Mouse (Mus musculus) skeletal muscle tissue, postnatal 0 days (tissue): Measurements from ENCODE around the gene Olfr284. TPM values are rescaled to one million over a fixed set of nuclear protein-coding genes. Genes with fewer than 3 reads are reported as not detected.

Experiments used
- polyA plus RNA-seq: library from polyadenylated mRNA; unstranded; fragments of >200 nt; fragmentation: Nextera tagmentation; extraction: Ambion mirVana; gene quantifications from 2 replicates; pipeline ENCODE4 v1.2.1, GENCODE M21; 2015

Gene Olfr284
- not detected in 2 replicates for polyA plus RNA-seq

DNA sequence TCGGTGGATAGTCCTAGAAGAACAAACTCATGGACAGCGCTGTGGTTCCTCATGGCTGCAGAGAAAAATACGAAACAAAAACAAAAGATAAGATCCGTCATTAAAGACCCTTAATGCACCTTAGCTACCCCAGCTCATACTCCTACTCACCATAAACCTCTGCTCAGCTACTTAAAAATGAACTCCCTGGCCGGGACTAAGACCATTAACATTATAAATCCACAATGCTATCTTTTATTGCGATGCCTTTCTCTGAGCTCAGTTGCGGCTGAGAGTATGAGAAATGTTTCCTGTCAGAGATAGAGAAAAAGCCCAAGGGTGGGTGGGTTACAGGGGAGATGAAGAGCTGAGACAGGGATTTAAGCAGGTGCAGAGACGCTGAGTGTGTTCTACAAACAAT lies at the start of gene Olfr284:
TSS of gene Olfr284 (minus strand) at position 101 of the 400 bp plus-strand sequence.

DNA sequence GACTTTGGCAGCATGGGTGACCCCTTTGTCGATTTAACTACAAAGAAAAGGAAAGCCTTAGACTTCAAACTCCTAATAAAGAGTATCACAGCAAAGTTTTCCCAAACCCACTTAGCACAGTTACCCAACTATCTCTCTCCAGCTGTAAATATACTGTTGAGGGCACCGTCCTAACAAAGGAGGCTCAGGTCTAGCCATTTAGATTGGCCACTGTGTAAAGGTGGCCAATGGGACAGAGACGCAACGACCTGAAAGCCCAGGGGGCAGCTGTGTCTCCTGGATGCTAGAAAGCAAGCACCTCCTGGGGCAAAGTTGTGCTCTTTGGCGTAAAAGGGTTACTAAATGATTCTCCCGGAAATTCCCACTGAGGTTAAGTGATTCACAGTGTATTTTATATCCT lies 40.1 kb upstream of the Olfr284 start, which contains the start of gene Olfr283:
TSS of gene Olfr283 (minus strand) at position 101 of the 400 bp plus-strand sequence.

DNA sequence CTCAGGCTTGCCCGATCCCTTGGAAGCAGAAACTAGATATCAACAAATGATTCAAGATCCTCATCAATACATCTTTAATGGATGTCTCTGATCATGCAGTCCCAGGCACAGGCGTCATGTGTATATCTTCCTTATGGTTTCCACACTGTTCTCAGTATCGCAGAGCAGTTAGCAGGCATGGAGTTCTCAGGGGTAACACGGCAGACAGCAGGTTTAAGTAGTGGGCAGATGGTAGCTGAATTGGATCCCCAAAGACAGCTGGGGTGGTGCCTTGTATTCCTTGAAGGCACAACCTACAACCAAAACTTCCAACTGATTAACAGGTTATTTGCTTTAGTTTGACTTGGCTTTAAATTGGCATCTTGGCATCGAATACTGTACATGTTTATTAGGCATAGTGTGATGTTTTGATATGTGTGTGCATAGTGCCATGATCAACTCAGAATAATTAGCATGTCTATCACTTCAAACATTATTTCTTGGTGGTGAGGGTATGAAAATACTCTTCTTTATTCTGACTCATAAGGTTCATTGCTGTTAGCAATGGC lies 23.5 kb downstream of the Olfr284 start, which contains the start of gene Olfr285:
TSS of gene Olfr285 (minus strand) at position 177 of the 548 bp plus-strand sequence.

DNA sequence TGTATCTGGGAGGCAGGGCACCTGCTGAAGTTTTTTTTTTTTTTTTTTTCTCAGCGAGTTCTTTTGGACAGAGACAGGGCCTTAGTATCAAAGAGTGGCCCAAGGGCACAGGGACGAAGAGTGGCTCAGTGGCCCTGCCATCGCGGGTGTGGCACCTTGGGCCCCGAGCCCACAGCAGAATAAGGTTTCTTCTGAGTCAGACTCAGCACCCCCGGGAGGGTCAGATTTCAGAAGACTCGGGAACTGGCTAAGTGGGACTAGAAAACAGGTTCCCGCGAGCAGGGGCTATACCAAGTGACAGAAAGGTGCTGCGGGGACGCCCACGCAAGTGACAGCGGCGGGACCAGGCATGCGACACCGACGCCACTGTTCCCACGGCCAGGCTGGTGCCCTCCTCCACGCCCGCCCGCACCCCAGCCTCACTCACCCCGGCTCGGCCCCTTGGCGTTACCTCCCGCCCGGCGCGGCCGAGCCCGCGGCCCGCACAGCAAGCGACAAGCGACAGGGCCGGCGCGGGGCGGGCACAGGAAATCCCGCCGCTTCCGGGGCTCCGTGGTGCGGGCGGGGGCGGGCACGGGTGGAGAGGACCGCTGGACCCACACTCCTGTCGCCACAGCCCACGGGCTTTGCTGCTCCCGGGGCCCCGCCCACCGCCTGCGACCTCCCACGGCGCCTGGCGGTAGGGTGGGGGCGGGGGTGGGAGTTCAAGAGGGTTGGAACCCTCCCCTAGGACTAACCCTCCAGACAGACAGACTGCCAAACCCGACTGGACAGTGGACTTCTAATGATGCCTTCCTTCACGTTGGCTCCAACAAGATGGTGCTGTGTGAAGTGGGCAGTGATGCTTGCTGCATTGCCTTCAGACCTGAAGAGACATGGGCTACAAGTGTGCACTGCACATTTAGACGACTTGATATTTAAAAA lies 44.9 kb downstream of the Olfr284 start, which contains the start of gene Zfp641:
TSS of gene Zfp641 (minus strand) at position 534 of the 924 bp plus-strand sequence.

Other genes with a start within 250 kb of the Olfr284 start
- 396 and 442 TPM in 2 replicates for gene Pfkm, start 248.4 kb downstream of the Olfr284 start, polyA plus RNA-seq
- gene Senp1, start 247.2 kb downstream of the Olfr284 start, polyA plus RNA-seq: 8.0 and 9.2 TPM in 2 replicates
- 189 and 195 TPM in 2 replicates for gene Asb8, start 175.4 kb downstream of the Olfr284 start, polyA plus RNA-seq
- gene Ccdc184, start 173.8 kb downstream of the Olfr284 start, polyA plus RNA-seq: 0.09 and 0.19 TPM in 2 replicates
- not detected in 2 replicates for gene Olfr288, start 145.4 kb downstream of the Olfr284 start, polyA plus RNA-seq
- not detected in 2 replicates for gene Gm44579, start 120.0 kb downstream of the Olfr284 start, polyA plus RNA-seq
- not detected in 2 replicates for gene Olfr287, start 119.9 kb downstream of the Olfr284 start, polyA plus RNA-seq
- not detected in 2 replicates for gene Olfr286, start 106.5 kb downstream of the Olfr284 start, polyA plus RNA-seq
- not detected in 2 replicates for gene H1fnt, start 83.7 kb downstream of the Olfr284 start, polyA plus RNA-seq
- 2.9 and 3.2 TPM in 2 replicates for gene Zfp641, start 44.8 kb downstream of the Olfr284 start, polyA plus RNA-seq
- gene Olfr285, start 23.6 kb downstream of the Olfr284 start, polyA plus RNA-seq: not detected in 2 replicates
- not detected in 2 replicates for gene Olfr283, start 40.0 kb upstream of the Olfr284 start, polyA plus RNA-seq
- gene Olfr282, start 90.2 kb upstream of the Olfr284 start, polyA plus RNA-seq: not detected in 2 replicates
- not detected in 2 replicates for gene Olfr281, start 111.6 kb upstream of the Olfr284 start, polyA plus RNA-seq
- gene OR5BS1P, start 128.9 kb upstream of the Olfr284 start, polyA plus RNA-seq: not detected in 2 replicates
- 0.17 TPM in 1 of 2 replicates, not detected in the other for gene Lalba, start 141.7 kb upstream of the Olfr284 start, polyA plus RNA-seq
- not detected in 2 replicates for gene Olfr279, start 151.4 kb upstream of the Olfr284 start, polyA plus RNA-seq
- 69.9 and 72.5 TPM in 2 replicates for gene Kansl2, start 193.3 kb upstream of the Olfr284 start, polyA plus RNA-seq
- gene Ccnt1, start 229.9 kb upstream of the Olfr284 start, polyA plus RNA-seq: 22.4 and 22.8 TPM in 2 replicates
- gene 4930415O20Rik, start 230.0 kb upstream of the Olfr284 start, polyA plus RNA-seq: not detected in 2 replicates